In the genomic region with DNA sequence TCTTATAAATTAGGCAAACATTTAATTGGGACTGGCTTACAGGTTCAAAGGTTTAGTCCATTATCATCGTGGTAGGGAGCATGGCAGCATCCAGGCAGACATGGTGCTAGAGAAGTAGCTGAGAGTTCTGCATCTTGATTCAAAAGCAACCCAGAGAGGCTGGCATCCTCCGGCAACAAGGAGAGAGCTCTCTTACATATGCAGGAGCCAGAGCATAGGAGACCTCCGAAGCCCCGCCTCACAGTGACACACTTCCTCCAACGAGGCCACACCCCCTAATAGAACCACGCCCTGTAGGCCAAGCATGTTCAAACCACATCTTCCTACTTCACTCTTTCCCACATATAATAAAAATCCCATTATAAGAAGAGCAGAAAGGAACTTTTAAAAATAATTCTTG, we compare ENCODE assay signal across 8 mouse cellular contexts.
A peak's percentile ranks its signal among the peaks of the same experiment; 100 is the strongest.
DNase-seq lines count a peak whose midpoint lies in the region; ATAC-seq and TF ChIP-seq lines count a peak whose summit lies in the region.

No protein-coding gene starts in this region.

- 0 out of 2 replicates have a peak, but pooled peaks cover 4% of the 10 kb centered on the region for H3K27me3 ChIP-seq in forebrain, embryonic 15.5 days
- 0 out of 2 replicates have a peak, but pooled peaks cover 5% of the 10 kb centered on the region for H3K27me3 ChIP-seq in limb, embryonic 13.5 days

- H3K4me2 ChIP-seq in forebrain, embryonic 15.5 days (replicated peaks): 0 out of 2 replicates have a peak overlapping the region, but pooled peaks have one; percentile 29
- peak overlapping the region; percentile 35 for H3K4me2 ChIP-seq in limb, embryonic 13.5 days (replicated peaks)

- H3K9ac ChIP-seq in forebrain, embryonic 15.5 days (replicated peaks): no peak overlapping the region
- no peak overlapping the region for H3K9ac ChIP-seq in limb, embryonic 13.5 days

- no peaks in the 10 kb centered on the region for H3K4me1 ChIP-seq in forebrain, embryonic 15.5 days
- no peaks in the 10 kb centered on the region for H3K4me1 ChIP-seq in limb, embryonic 13.5 days

- peak; percentile 67; the same call in 1 of the 2 replicates for ATAC-seq in forebrain, embryonic 15.5 days (replicated peaks)
- no peak for ATAC-seq in limb, embryonic 13.5 days (ENCODE audit: low FRiP score, low read depth)

- no peak for TF ChIP-seq CTCF in left cerebral cortex, adult 2 months (IDR thresholded peaks at IDR 0.05)

- WGBS in forebrain, embryonic 15.5 days: 59% methylated on average over 6 of the region's 6 CpGs
- 46% methylated on average over 6 of the region's 6 CpGs for WGBS in limb, embryonic 13.5 days

- H3K27ac ChIP-seq in forebrain, embryonic 15.5 days (replicated peaks): no peak overlapping the region
- H3K27ac ChIP-seq in limb, embryonic 13.5 days: no peak overlapping the region
- H3K27ac ChIP-seq in left cerebral cortex, adult 2 months: no peak overlapping the region

- H3K4me3 ChIP-seq in forebrain, embryonic 15.5 days: peak overlapping the region; percentile 10; the same call in 1 of the 2 replicates
- 0 out of 2 replicates have a peak overlapping the region, but pooled peaks have one; percentile 9 for H3K4me3 ChIP-seq in limb, embryonic 13.5 days
- H3K4me3 ChIP-seq in left cerebral cortex, adult 2 months: no peak overlapping the region

- H3K36me3 ChIP-seq in forebrain, embryonic 15.5 days: no peaks in the 10 kb centered on the region
- no peaks in the 10 kb centered on the region for H3K36me3 ChIP-seq in limb, embryonic 13.5 days

- peak; percentile 47 for DNase-seq in embryo, embryonic 10.5 days (ENCODE audit: low spot score)
- DNase-seq in embryo, embryonic 10 days (ENCODE audit: low spot score): no peak
- DNase-seq in CD4-positive helper T cell, adult 2 months (ENCODE audit: low read depth, low spot score): peak; percentile 37
- no peak for DNase-seq in urinary bladder, adult 18-20 months (ENCODE audit: low spot score in 2 of 2)
- no peak for DNase-seq in thymus, adult 18-20 months
- no peak for DNase-seq in left cerebral cortex, adult 2 months (ENCODE audit: extremely low spot score in 1 of 2, low spot score in 2 of 2)

- no peaks in the 10 kb centered on the region for H3K9me3 ChIP-seq in forebrain, embryonic 15.5 days
- peaks cover 4% of the 10 kb centered on the region; the same call in 1 of the 2 replicates for H3K9me3 ChIP-seq in limb, embryonic 13.5 days

- intact Hi-C loops in left cerebral cortex, adult 2 months (cut with DNase I): loop anchor here (1.0 to 10.0 kb wide), 5 partner anchors 100 to 486 kb away; no protein-coding TSS in a partner anchor

Comparison
In these comparisons a context has a peak if more than half of its experiments do, and no peak if none do; other contexts are left out.
1. DNase-seq: peak in embryo, embryonic 10.5 days (single experiment) and CD4-positive helper T cell, adult 2 months (single experiment); none in embryo, embryonic 10 days (single experiment), urinary bladder, adult 18-20 months (0 of 2), thymus, adult 18-20 months (0 of 2) and left cerebral cortex, adult 2 months (0 of 2).